Mouse (Mus musculus) lung, postnatal 0 days (tissue): Measurements from ENCODE around the gene Grk5. TPM values are rescaled to one million over a fixed set of nuclear protein-coding genes. Genes with fewer than 3 reads are reported as not detected.

Experiments
- ATAC-seq: fragments of 200-750 bp; cut with Nextera tagmentation; 2 replicates; pipeline ENCODE4 v1.8.0; 2017; ENCODE audit warnings: moderate library complexity
- DNase-seq: peaks from one replicate; pipeline ENCODE4 v3.0.0-alpha.2; 2016; ENCODE audit warnings: low spot score
- H3K27ac ChIP-seq: fragments of 300-500 bp; sonication (generic); 2 replicates; pipeline ENCODE4 v1.5.1; 2014; ENCODE audit warnings: antibody characterized with exemption, mild to moderate bottlenecking, low read length, mixed read lengths
- H3K27me3 ChIP-seq: fragments of 300-500 bp; sonication (generic); replicated peaks from 2 replicates; pipeline ENCODE4 v1.6.1; 2014; ENCODE audit warnings: low read length, mixed read lengths; ENCODE audit not compliant: insufficient read depth
- H3K36me3 ChIP-seq: fragments of 300-500 bp; sonication (generic); 2 replicates; pipeline ENCODE4 v1.6.1; 2014; ENCODE audit warnings: low read length, mixed read lengths; ENCODE audit not compliant: insufficient read depth
- H3K4me1 ChIP-seq: fragments of 300-500 bp; sonication (generic); 2 replicates; pipeline ENCODE4 v1.6.1; 2014; ENCODE audit warnings: antibody characterized with exemption, low read depth, low read length, mixed read lengths; ENCODE audit not compliant: insufficient read depth
- H3K4me2 ChIP-seq: fragments of 300-500 bp; sonication (generic); replicated peaks from 2 replicates; pipeline ENCODE4 v1.6.1; 2014; ENCODE audit warnings: low read depth, mild to moderate bottlenecking, low read length, moderate library complexity, mixed read lengths
- H3K4me3 ChIP-seq: fragments of 300-500 bp; sonication (generic); 2 replicates; pipeline ENCODE4 v1.5.1; 2014; ENCODE audit warnings: low read depth, low read length
- H3K9ac ChIP-seq: fragments of 300-500 bp; sonication (generic); replicated peaks from 2 replicates; pipeline ENCODE4 v1.6.1; 2014; ENCODE audit warnings: low read depth, mild to moderate bottlenecking
- H3K9me3 ChIP-seq: fragments of 300-500 bp; sonication (generic); 2 replicates; pipeline ENCODE4 v1.6.1; 2016; ENCODE audit warnings: low read length, mixed read lengths
- CTCF ChIP-seq: IDR thresholded peaks from 2 replicates; pipeline ENCODE4 v1.5.1; 2016; ENCODE audit warnings: antibody characterized with exemption, mild to moderate bottlenecking
- EP300 ChIP-seq: IDR thresholded peaks from 2 replicates; pipeline ENCODE4 v1.6.1; 2016; ENCODE audit warnings: antibody characterized with exemption, mild to moderate bottlenecking, control low read depth
- WGBS: fragments of 180-500 bp; shearing (Covaris S2); extraction: QIAGEN DNeasy Blood & Tissue Kit; methylation state at CpG from one replicate; pipeline ENCODE4 v1.1.7; 2014; 5-methylcytosine and 5-hydroxymethylcytosine counted together
- polyA plus RNA-seq: library from polyadenylated mRNA; unstranded; fragments of >200 nt; fragmentation: Nextera tagmentation; extraction: Ambion mirVana; gene quantifications from 2 replicates; pipeline ENCODE4 v1.2.1, GENCODE M21; 2015

The Grk5 gene
- polyA plus RNA-seq, 1 experiment from 2014 or later = 7.2 TPM

DNA sequence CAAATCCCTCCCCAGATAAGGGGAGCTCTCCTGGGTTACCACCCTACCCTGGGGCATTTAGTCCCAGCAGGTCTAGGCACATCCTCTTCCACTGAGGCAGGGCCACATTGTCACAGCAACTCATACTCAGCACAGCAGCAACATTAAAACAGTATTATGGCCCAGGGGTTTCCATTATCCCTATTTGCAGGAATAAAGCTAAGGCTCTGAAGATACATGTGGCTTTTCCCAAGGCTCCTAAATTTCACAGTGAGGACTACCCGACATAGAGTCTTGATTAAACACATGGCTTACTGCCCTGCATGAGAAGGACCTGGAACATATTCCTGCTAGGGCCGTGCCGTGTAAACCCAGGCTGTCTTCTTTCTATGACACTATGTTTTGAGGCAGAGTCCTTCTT, 199.5 kb downstream of the Grk5 start:
- H3K9me3 ChIP-seq = no peaks in the 10 kb centered on the region
- no peaks in the 10 kb centered on the region for H3K4me1 ChIP-seq
- no peak overlapping the region for H3K4me2 ChIP-seq
- no peak overlapping the region for H3K4me3 ChIP-seq
- 92% methylated on average over 3 of the region's 3 CpGs for WGBS
- TF ChIP-seq EP300 (no peak), CTCF (no peak)
- DNase-seq (no peak), ATAC-seq (no peak)
- H3K27me3 ChIP-seq = no peaks in the 10 kb centered on the region
- H3K36me3 ChIP-seq = peaks cover 52% of the 10 kb centered on the region
- no peak overlapping the region for H3K9ac ChIP-seq
- H3K27ac ChIP-seq = no peak overlapping the region

DNA sequence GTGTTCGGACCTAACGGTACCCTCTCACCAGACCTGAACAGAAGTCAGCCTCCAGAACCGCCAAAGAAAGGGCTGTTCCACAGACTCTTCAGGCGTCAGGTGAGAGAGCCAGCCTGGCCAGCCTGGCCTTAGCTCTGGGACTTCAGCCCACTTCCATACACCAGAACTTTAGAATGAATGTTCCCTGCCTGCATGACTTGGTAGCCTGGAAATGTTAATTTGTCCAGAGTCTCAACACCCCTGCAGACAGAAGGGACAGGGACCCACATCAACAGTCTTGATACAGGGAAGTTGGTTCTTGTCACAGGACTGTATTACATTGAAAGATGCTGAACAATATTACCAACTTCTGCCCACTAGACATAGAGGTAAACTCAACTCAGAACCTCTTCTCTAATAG, 201.0 kb downstream of the Grk5 start:
- Histone ChIP-seq H3K4me1 (no peaks in the 10 kb centered on the region), H3K4me2 (no peak overlapping the region), H3K36me3 (peaks cover 49% of the 10 kb centered on the region), H3K27ac (no peak overlapping the region), H3K9me3 (no peaks in the 10 kb centered on the region), H3K27me3 (no peaks in the 10 kb centered on the region), H3K9ac (no peak overlapping the region), H3K4me3 (no peak overlapping the region)
- TF ChIP-seq EP300 (no peak), CTCF (no peak)
- ATAC-seq (no peak), DNase-seq (no peak)
- WGBS = 91% methylated on average over 4 of the region's 4 CpGs

DNA sequence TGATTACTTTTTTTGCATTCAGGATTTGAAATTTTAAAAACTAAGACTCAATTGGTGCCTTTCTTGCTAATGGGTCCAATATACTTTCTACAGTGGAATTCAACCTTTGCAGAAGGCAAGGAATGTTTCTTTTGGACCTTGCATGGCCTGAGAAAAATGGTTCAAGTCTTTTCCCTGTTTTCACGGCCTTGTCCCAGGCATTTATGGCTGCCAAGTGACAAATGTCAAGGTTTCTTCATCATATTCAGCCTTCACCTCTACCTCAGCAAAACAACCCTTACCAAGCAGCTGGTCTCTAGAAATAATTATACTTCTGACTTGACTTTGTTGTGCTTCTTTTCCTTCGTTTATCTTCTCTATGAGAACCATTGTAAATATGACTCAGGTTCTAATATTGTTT, 207.2 kb downstream of the Grk5 start:
- Histone ChIP-seq H3K4me3 (no peak overlapping the region), H3K9me3 (no peaks in the 10 kb centered on the region), H3K27ac (no peak overlapping the region), H3K27me3 (no peaks in the 10 kb centered on the region), H3K36me3 (peaks cover 12% of the 10 kb centered on the region), H3K4me2 (no peak overlapping the region), H3K4me1 (no peaks in the 10 kb centered on the region), H3K9ac (no peak overlapping the region)
- WGBS = 75% methylated on average over 2 of the region's 2 CpGs
- ATAC-seq (no peak), DNase-seq (no peak)
- TF ChIP-seq EP300 = no peak
- no peak for TF ChIP-seq CTCF

DNA sequence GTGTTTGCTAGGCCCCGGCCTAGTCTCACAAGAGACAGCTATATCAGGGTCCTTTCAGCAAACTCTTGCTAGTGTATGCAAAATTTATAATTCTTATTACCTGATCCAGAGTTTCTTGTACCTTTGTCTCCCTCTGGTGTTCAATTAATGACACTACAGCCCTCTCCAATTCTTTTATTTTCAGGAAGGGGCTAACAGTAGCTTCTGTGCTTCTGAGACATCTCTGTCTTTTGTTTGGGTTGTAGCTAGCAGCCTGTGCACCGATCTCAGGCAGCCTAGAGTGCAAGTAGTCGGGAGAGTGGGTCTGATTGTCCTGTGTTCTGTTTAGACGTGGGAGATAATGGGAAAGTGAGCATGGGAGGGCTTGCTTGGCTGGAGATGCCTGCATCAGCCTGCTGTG, 208.2 kb downstream of the Grk5 start:
- Histone ChIP-seq H3K4me1 (no peaks in the 10 kb centered on the region), H3K27me3 (no peaks in the 10 kb centered on the region), H3K9me3 (no peaks in the 10 kb centered on the region), H3K27ac (no peak overlapping the region), H3K36me3 (peaks cover 7% of the 10 kb centered on the region), H3K4me3 (no peak overlapping the region), H3K9ac (no peak overlapping the region), H3K4me2 (no peak overlapping the region)
- ATAC-seq (no peak), DNase-seq (peak; percentile 66)
- 20% methylated on average over 4 of the region's 4 CpGs for WGBS
- no peak for TF ChIP-seq EP300
- TF ChIP-seq CTCF = peak; percentile 73

DNA sequence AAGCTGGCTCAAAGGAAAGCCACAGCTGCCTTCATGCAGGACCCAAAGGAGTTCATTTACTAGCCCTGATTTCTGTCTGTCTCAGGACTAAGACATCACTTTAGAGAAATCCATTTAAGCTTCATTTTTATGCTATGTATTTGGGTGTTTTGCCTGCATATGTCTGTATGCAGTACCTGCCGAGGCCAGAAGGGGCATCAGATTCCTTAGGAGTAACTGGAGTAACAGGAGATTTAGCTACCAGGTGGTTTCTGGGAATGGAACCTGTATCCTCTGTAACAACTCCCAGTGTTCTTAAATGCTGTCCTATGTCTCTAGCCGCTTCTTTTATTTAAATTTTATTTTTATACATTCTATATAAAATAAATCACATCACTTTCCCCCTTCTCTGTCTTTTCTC, 220.6 kb downstream of the Grk5 start:
- no peak for DNase-seq
- TF ChIP-seq CTCF (peak; percentile 52), EP300 (no peak)
- H3K36me3 ChIP-seq = no peaks in the 10 kb centered on the region
- H3K9ac ChIP-seq = no peak overlapping the region
- no peaks in the 10 kb centered on the region for H3K9me3 ChIP-seq
- no peak overlapping the region for H3K4me3 ChIP-seq
- no peak overlapping the region for H3K27ac ChIP-seq
- 43% methylated on average over 2 of the region's 2 CpGs for WGBS
- no peak for ATAC-seq
- H3K27me3 ChIP-seq = no peaks in the 10 kb centered on the region
- no peak overlapping the region for H3K4me2 ChIP-seq
- no peaks in the 10 kb centered on the region for H3K4me1 ChIP-seq

DNA sequence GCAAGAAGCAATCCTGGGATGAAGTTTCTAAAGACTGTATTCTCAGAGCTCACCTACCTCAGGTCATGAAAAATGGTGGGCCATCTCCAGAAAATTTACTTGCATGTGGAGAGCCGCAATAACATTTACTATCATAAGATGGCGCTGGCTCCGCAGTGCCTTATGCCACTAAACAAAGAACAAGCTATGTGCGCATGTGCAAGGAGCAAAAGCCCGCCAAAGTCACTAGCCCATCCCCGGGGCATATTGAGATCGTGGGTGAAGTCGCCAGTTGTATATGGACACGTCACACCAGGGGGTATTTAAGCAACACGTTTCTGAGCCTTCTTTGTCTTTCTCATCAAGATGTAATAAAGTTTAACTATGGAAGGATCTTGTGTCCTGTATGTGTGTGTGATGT, 241.5 kb downstream of the Grk5 start:
- Histone ChIP-seq H3K27me3 (no peaks in the 10 kb centered on the region), H3K9ac (no peak overlapping the region), H3K9me3 (no peaks in the 10 kb centered on the region), H3K36me3 (peaks cover 5% of the 10 kb centered on the region; the same call in 1 of the 2 replicates), H3K4me3 (no peak overlapping the region), H3K27ac (no peak overlapping the region), H3K4me2 (no peak overlapping the region), H3K4me1 (no peaks in the 10 kb centered on the region)
- WGBS = 90% methylated on average over 10 of the region's 10 CpGs
- ATAC-seq (no peak), DNase-seq (no peak)
- TF ChIP-seq EP300 (no peak), CTCF (no peak)

DNA sequence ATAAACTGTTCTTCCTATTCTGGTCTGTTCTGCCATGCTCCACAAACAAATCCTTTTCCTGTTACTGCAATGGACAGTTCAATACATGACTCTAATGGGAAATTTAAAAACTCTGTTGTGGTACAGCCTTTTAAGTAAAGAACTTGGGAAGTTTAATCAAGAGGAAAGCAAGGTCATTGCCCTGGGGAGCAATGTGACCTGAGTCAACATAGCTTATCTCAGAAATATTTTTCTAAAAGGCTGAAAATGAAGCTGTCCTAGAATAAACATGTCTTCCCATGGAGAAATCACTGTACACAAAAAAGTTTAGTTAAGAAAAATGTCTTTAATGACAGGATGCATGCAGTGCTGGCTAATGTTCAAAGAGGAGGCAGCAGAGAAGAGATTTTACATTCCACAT, 249.1 kb downstream of the Grk5 start:
- Histone ChIP-seq H3K36me3 (no peaks in the 10 kb centered on the region), H3K4me3 (no peak overlapping the region), H3K9me3 (no peaks in the 10 kb centered on the region), H3K4me2 (no peak overlapping the region), H3K4me1 (peaks cover 6% of the 10 kb centered on the region; the same call in 1 of the 2 replicates), H3K27me3 (no peaks in the 10 kb centered on the region), H3K9ac (no peak overlapping the region), H3K27ac (no peak overlapping the region)
- TF ChIP-seq CTCF = no peak
- TF ChIP-seq EP300 = no peak
- DNase-seq = no peak
- no peak for ATAC-seq
